Mouse (Mus musculus) G1E (cell line): ENCODE results near the gene Atp6v0a1. TPM values are rescaled to one million over a fixed set of nuclear protein-coding genes. Genes with fewer than 3 reads are reported as not detected.

Experiments used
- ATAC-seq: 2 replicates; pipeline ENCODE4 v1.8.0; 2016; ENCODE audit warnings: mild to moderate bottlenecking; ENCODE audit not compliant: insufficient number of reproducible peaks, poor library complexity, low FRiP score, severe bottlenecking; ENCODE audit errors: extremely low read depth
- DNase-seq: peaks from one replicate; pipeline ENCODE4 v3.0.0; 2012; ENCODE audit warnings: low spot score
- H3K27me3 ChIP-seq: 2 replicates; pipeline ENCODE4 v1.6.1; 2012; ENCODE audit warnings: mild to moderate bottlenecking, low read length, inconsistent platforms; ENCODE audit not compliant: insufficient read depth
- H3K36me3 ChIP-seq: replicated peaks from 2 replicates; pipeline ENCODE3; 2012; ENCODE audit warnings: mild to moderate bottlenecking, inconsistent platforms
- H3K4me1 ChIP-seq: 2 replicates; pipeline ENCODE4 v1.6.1; 2012; ENCODE audit warnings: low read depth, low read length, inconsistent platforms, mixed read lengths; ENCODE audit not compliant: insufficient read depth
- H3K4me3 ChIP-seq: 2 replicates; pipeline ENCODE4 v1.5.1; 2012; ENCODE audit warnings: low read depth, mild to moderate bottlenecking, inconsistent platforms, low read length, moderate library complexity, mixed read lengths
- H3K9me3 ChIP-seq: replicated peaks from 2 replicates; pipeline ENCODE4 v1.6.1; 2012; ENCODE audit warnings: inconsistent platforms
- CTCF ChIP-seq: IDR thresholded peaks from 2 replicates; pipeline ENCODE4 v1.5.1; 2012; ENCODE audit warnings: low read depth, low read length, inconsistent platforms, mixed read lengths
- GATA1 ChIP-seq: IDR thresholded peaks from 2 replicates; pipeline ENCODE4 v1.6.1; 2012; ENCODE audit warnings: borderline replicate concordance, low read length, inconsistent platforms, mixed read lengths
- GATA2 ChIP-seq: IDR thresholded peaks from 2 replicates; pipeline ENCODE4 v1.6.1; 2012; ENCODE audit warnings: low read depth, low read length, inconsistent platforms, borderline replicate concordance
- POLR2AphosphoS5 ChIP-seq: IDR thresholded peaks from 2 replicates; pipeline ENCODE4 v1.6.1; 2012; ENCODE audit warnings: low read depth, low read length, inconsistent platforms; ENCODE audit not compliant: insufficient replicate concordance
- TAL1 ChIP-seq: conservative IDR thresholded peaks from 2 replicates; pipeline ENCODE4 v1.6.1; 2012; ENCODE audit warnings: low read depth, low read length, inconsistent platforms, mixed read lengths
- polyA plus RNA-seq: library from polyadenylated mRNA; stranded (reverse); fragments of >175 nt; gene quantifications from 2 replicates; pipeline ENCODE4 v1.2.3, GENCODE M21; 2012
- total RNA-seq, 2 experiments: library from RNA; stranded (forward) in 1 of 2; stranded (reverse) in 1 of 2; fragments of 200-1000 nt in 1 of 2; fragments of >200 nt in 1 of 2; fragmentation: Nextera tagmentation in 1 of 2; gene quantifications; 2 replicates each; pipeline ENCODE4 v1.2.3; 2014 to 2017

Atp6v0a1 gene
- total and polyA plus RNA-seq, 3 experiments, result 26.3 to 180 (median 77.6) TPM

- TF ChIP-seq GATA2 (no peak), GATA1 (no peak), POLR2AphosphoS5 (no peak), CTCF (no peak), TAL1 (no peak)
- H3K4me1 ChIP-seq, result peaks cover 78% of the 10 kb centered on the region
- no peak for DNase-seq
- no peak for ATAC-seq
- no peaks in the 10 kb centered on the region for H3K9me3 ChIP-seq
- H3K4me3 ChIP-seq, result peak overlapping the region; percentile 80
- H3K36me3 ChIP-seq, result peaks cover 87% of the 10 kb centered on the region
- no peaks in the 10 kb centered on the region for H3K27me3 ChIP-seq
Observed at GRCm38 (mm10) chr11:101087682-101088055, 78.4 kb downstream of the Atp6v0a1 start.

GRCm38 (mm10) chr11:101089931-101090330, 80.7 kb downstream of the Atp6v0a1 start:
- Histone ChIP-seq H3K27me3 (no peaks in the 10 kb centered on the region), H3K36me3 (peaks cover 86% of the 10 kb centered on the region), H3K4me1 (peaks cover 75% of the 10 kb centered on the region)

GRCm38 (mm10) chr11:101094930-101095313, 85.7 kb downstream of the Atp6v0a1 start:
- Histone ChIP-seq H3K36me3 (peaks cover 78% of the 10 kb centered on the region), H3K4me3 (peak overlapping the region; percentile 79), H3K9me3 (no peaks in the 10 kb centered on the region), H3K4me1 (peaks cover 41% of the 10 kb centered on the region), H3K27me3 (no peaks in the 10 kb centered on the region)
- no peak for ATAC-seq
- DNase-seq, result no peak
- no peak for TF ChIP-seq GATA2
- TF ChIP-seq POLR2AphosphoS5, result no peak
- TF ChIP-seq CTCF, result no peak
- TF ChIP-seq GATA1, result no peak
- no peak for TF ChIP-seq TAL1

More at GRCm38 (mm10) chr11:101089931-101090330, 80.7 kb downstream of the Atp6v0a1 start:
- no peak overlapping the region for H3K4me3 ChIP-seq
- no peaks in the 10 kb centered on the region for H3K9me3 ChIP-seq
- TF ChIP-seq GATA2, result no peak
- TF ChIP-seq CTCF, result no peak
- TF ChIP-seq TAL1, result no peak
- TF ChIP-seq POLR2AphosphoS5, result no peak
- TF ChIP-seq GATA1, result no peak
- DNase-seq (no peak), ATAC-seq (no peak)

- peak; percentile 92 for ATAC-seq
- DNase-seq, result peak; percentile 99
- peak within 1 kb of the TSS; percentile 79 for H3K4me3 ChIP-seq
- TF ChIP-seq POLR2AphosphoS5 (no peak), CTCF (no peak; the same call in 1 of the 2 replicates), GATA1 (no peak), GATA2 (no peak), TAL1 (no peak)
- H3K27me3 ChIP-seq, result no peaks in the 10 kb centered on the region
- peaks cover 41% of the 10 kb centered on the region for H3K4me1 ChIP-seq
- H3K36me3 ChIP-seq, result peaks cover 78% of the 10 kb centered on the region
- no peaks in the 10 kb centered on the region for H3K9me3 ChIP-seq
Observed at GRCm38 (mm10) chr11:101095314-101096024, 86.2 kb downstream of the Atp6v0a1 start, which contains the start of gene Psmc3ip. Psmc3ip (minus strand) TSS chr11:101095436.

- Histone ChIP-seq H3K4me3 (no peak overlapping the region), H3K9me3 (no peaks in the 10 kb centered on the region), H3K27me3 (no peaks in the 10 kb centered on the region), H3K4me1 (peaks cover 30% of the 10 kb centered on the region), H3K36me3 (peaks cover 78% of the 10 kb centered on the region)
- DNase-seq (no peak), ATAC-seq (no peak)
- TF ChIP-seq GATA2 (no peak), POLR2AphosphoS5 (no peak), CTCF (no peak), GATA1 (no peak), TAL1 (no peak)
Observed at GRCm38 (mm10) chr11:101098231-101098630, 89.0 kb downstream of the Atp6v0a1 start.

- Histone ChIP-seq H3K36me3 (peaks cover 91% of the 10 kb centered on the region), H3K4me1 (peaks cover under 1% of the 10 kb centered on the region; the same call in 1 of the 2 replicates), H3K27me3 (no peaks in the 10 kb centered on the region), H3K4me3 (no peak overlapping the region), H3K9me3 (no peaks in the 10 kb centered on the region)
- TF ChIP-seq TAL1, result no peak
- no peak for TF ChIP-seq GATA2
- no peak for TF ChIP-seq POLR2AphosphoS5
- no peak for TF ChIP-seq GATA1
- TF ChIP-seq CTCF, result no peak
- ATAC-seq, result no peak
- no peak for DNase-seq
Observed at GRCm38 (mm10) chr11:101103011-101103410, 93.8 kb downstream of the Atp6v0a1 start.
